Mouse (Mus musculus): ENCODE results near the gene Pcp4. TPM values are rescaled to one million over a fixed set of nuclear protein-coding genes. Genes with fewer than 3 reads are reported as not detected.

The Pcp4 gene
- polyA plus RNA-seq, 1 experiment, result 7.3 TPM

DNA sequence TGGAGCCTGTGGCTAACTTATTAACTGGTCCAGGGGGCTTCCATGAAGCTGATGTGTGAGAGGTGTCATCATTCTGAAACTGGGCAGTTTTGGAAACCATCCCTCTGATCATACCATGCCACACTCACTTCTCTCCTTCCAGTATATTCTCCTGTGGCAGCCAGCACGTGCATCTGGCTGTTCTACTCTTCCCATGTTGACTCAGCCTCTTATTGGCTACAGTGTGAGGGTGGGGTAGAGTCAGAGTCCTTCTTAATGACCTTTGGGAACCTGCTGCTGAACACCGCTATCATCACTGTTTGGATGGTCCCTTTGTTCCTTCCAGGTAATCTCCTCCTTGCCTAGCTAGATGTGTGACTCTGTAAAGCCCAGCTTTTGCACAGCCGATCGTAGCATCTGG, 63.6 kb downstream of the Pcp4 start:
- no peak for TF ChIP-seq CTCF (IDR thresholded peaks at IDR 0.05; ENCODE audit: control insufficient read depth, insufficient read depth, low read length)
- no peak for TF ChIP-seq POLR2A (IDR thresholded peaks at IDR 0.05; ENCODE audit: borderline replicate concordance, control insufficient read depth, low read depth, low read length)
- Histone ChIP-seq H3K4me3 (replicated peaks; ENCODE audit: control insufficient read depth, low read depth, low read length) (no peak overlapping the region), H3K4me1 (ENCODE audit: control insufficient read depth, insufficient read depth, low read length) (peaks cover 1% of the 10 kb centered on the region; the same call in 1 of the 2 replicates), H3K27ac (ENCODE audit: control insufficient read depth, insufficient read depth, low read depth, low read length, poor library complexity) (no peak overlapping the region)
- WGBS, result 73% methylated on average over 4 of the region's 4 CpGs

DNA sequence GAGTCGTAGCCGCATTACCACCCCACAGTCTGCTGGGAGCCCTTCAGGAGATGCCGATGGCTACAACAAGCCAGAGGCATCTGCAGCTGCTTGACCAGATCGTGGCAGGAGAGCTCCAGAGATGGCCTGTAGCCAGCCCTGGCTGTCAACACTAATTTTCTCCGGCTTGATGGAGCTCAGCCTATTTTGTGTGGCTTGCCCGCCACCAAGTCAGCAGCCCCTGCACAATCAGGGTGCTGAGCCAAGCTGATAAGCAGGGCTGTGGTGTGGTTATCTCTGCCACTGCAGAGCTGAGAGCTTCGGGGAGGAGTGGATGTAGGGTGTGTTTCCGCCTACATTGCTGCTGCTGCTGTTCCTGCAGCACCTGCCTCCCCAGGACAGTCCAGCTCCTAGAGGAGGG, 66.3 kb downstream of the Pcp4 start:
- 27% methylated on average over 8 of the region's 8 CpGs for WGBS
- TF ChIP-seq CTCF (IDR thresholded peaks at IDR 0.05; ENCODE audit: control insufficient read depth, insufficient read depth, low read length) (no peak), POLR2A (IDR thresholded peaks at IDR 0.05; ENCODE audit: borderline replicate concordance, control insufficient read depth, low read depth, low read length) (no peak)
- no peak overlapping the region for H3K27ac ChIP-seq (ENCODE audit: control insufficient read depth, insufficient read depth, low read depth, low read length, poor library complexity)
- H3K4me3 ChIP-seq (replicated peaks; ENCODE audit: control insufficient read depth, low read depth, low read length), result no peak overlapping the region
- H3K4me1 ChIP-seq (ENCODE audit: control insufficient read depth, insufficient read depth, low read length), result peaks cover 2% of the 10 kb centered on the region

DNA sequence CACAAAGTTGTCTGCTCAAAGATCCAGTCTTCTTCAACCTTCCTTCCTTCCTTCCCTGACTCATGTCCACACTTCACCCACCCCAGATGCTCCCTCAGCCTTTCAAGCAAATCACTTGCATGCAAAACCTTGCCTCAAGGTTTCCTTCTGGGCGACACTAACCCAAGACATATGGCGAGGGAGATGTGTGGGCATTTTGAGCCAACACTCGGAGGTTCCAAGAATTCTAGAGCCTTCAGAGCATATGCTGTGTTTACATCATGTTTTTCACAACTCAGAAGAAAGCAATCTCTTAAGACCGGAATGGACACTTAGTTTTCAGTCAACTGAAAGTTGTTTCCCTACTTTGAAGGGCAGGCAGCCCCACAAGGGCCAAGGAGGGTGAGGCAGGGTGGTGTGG, 67.9 kb downstream of the Pcp4 start:
- Histone ChIP-seq H3K27ac (ENCODE audit: control insufficient read depth, insufficient read depth, low read depth, low read length, poor library complexity) (no peak overlapping the region), H3K4me1 (ENCODE audit: control insufficient read depth, insufficient read depth, low read length) (peaks cover 3% of the 10 kb centered on the region), H3K4me3 (replicated peaks; ENCODE audit: control insufficient read depth, low read depth, low read length) (no peak overlapping the region)
- WGBS, result 76% methylated on average over 4 of the region's 4 CpGs
- TF ChIP-seq CTCF (IDR thresholded peaks at IDR 0.05; ENCODE audit: control insufficient read depth, insufficient read depth, low read length) (no peak), POLR2A (IDR thresholded peaks at IDR 0.05; ENCODE audit: borderline replicate concordance, control insufficient read depth, low read depth, low read length) (no peak)

DNA sequence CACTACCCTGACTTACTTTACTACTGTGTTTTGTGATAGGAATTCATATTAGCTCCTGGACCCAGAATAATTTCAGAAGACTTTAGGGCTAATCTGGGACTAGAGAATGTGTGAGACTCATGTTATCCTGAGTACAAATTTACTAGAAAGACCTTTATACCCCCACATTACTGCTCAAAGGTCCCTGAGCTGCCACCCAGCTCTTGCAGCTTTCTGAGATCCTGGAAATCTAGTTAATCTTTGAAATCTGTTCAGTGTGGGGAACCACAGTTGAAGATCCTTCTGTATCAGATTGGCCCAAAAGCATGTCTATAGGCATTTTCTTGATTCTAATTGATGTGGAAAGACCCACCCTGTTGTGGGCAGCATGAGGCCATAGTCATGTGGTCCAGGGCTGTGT, 69.0 kb downstream of the Pcp4 start:
- H3K27ac ChIP-seq (ENCODE audit: control insufficient read depth, insufficient read depth, low read depth, low read length, poor library complexity), result no peak overlapping the region
- TF ChIP-seq CTCF (IDR thresholded peaks at IDR 0.05; ENCODE audit: control insufficient read depth, insufficient read depth, low read length) (no peak), POLR2A (IDR thresholded peaks at IDR 0.05; ENCODE audit: borderline replicate concordance, control insufficient read depth, low read depth, low read length) (no peak)
- H3K4me1 ChIP-seq (ENCODE audit: control insufficient read depth, insufficient read depth, low read length), result peaks cover 3% of the 10 kb centered on the region
- H3K4me3 ChIP-seq (replicated peaks; ENCODE audit: control insufficient read depth, low read depth, low read length), result no peak overlapping the region

DNA sequence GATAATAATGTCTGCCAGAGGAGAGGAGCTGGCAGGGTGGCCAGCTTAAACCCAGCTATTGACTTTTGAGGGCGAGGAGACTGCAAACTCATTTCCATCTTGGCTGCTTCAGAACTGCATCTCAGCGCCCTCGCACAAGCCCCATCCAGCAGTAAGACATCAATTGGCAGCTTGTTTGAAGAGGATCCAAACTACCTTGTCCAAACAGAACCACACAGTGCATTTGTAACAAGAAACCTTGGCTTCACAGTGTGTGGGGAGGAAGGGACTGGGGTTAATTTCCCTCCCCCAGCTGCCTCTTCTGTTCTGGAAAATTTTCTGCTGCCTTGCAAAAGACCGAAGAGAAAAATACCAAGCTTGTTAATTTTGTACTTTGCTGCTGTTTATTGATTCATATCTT, 71.7 kb downstream of the Pcp4 start:
- no peak overlapping the region for H3K4me3 ChIP-seq (replicated peaks; ENCODE audit: control insufficient read depth, low read depth, low read length)
- TF ChIP-seq CTCF (IDR thresholded peaks at IDR 0.05; ENCODE audit: control insufficient read depth, insufficient read depth, low read length) (no peak), POLR2A (IDR thresholded peaks at IDR 0.05; ENCODE audit: borderline replicate concordance, control insufficient read depth, low read depth, low read length) (no peak)
- peaks cover 3% of the 10 kb centered on the region for H3K4me1 ChIP-seq (ENCODE audit: control insufficient read depth, insufficient read depth, low read length)
- H3K27ac ChIP-seq (ENCODE audit: control insufficient read depth, insufficient read depth, low read depth, low read length, poor library complexity), result no peak overlapping the region
- 69% methylated on average over 4 of the region's 4 CpGs for WGBS

DNA sequence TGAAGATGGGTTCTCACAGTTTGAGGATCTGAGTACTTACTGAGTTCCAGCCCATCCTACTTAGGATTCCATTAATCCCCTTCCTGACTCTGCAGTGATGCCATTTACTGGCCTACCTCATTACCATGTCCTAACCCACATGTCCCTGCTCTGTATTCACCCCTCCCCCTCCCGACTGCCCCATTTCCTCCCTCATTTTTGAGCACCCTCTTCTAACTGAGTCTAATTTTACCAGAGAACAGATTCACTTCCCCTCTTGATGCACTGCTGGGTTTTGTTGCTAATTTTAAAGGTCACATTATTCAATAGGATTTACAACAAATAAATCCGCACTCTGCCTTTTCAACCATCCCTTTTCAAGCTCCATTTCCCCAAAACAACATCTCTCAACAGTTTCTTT, 73.7 kb downstream of the Pcp4 start:
- H3K4me1 ChIP-seq (ENCODE audit: control insufficient read depth, insufficient read depth, low read length), result peaks cover 3% of the 10 kb centered on the region
- WGBS, result 8% methylated on average over 2 of the region's 2 CpGs
- H3K4me3 ChIP-seq (replicated peaks; ENCODE audit: control insufficient read depth, low read depth, low read length), result no peak overlapping the region
- TF ChIP-seq CTCF (IDR thresholded peaks at IDR 0.05; ENCODE audit: control insufficient read depth, insufficient read depth, low read length) (no peak), POLR2A (IDR thresholded peaks at IDR 0.05; ENCODE audit: borderline replicate concordance, control insufficient read depth, low read depth, low read length) (no peak)
- H3K27ac ChIP-seq (ENCODE audit: control insufficient read depth, insufficient read depth, low read depth, low read length, poor library complexity), result no peak overlapping the region

DNA sequence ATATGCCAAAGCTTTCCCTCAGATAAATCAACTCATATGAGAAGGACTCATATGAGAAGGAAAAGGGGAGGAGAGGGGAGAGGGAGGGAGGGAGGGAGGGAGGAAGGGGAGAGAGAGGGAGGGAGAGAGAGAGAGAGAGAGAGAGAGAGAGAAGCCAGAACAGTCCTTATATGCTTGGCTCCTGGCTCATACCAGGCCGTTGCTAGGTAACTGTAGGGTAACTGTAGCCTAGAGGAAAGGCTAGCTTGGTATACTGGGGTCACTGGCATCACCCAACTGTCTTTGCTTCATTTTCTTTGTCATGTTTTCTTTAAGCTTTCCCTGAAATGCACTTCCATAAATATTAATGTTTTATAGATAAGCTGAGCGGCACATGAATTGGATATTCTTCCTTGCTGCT, 85.3 kb downstream of the Pcp4 start:
- Histone ChIP-seq H3K4me3 (replicated peaks; ENCODE audit: control insufficient read depth, low read depth, low read length) (no peak overlapping the region), H3K27ac (ENCODE audit: control insufficient read depth, insufficient read depth, low read depth, low read length, poor library complexity) (no peak overlapping the region), H3K4me1 (ENCODE audit: control insufficient read depth, insufficient read depth, low read length) (no peaks in the 10 kb centered on the region)
- WGBS, result 73% methylated on average over 2 of the region's 2 CpGs
- TF ChIP-seq POLR2A (IDR thresholded peaks at IDR 0.05; ENCODE audit: borderline replicate concordance, control insufficient read depth, low read depth, low read length) (no peak), CTCF (IDR thresholded peaks at IDR 0.05; ENCODE audit: control insufficient read depth, insufficient read depth, low read length) (no peak)

DNA sequence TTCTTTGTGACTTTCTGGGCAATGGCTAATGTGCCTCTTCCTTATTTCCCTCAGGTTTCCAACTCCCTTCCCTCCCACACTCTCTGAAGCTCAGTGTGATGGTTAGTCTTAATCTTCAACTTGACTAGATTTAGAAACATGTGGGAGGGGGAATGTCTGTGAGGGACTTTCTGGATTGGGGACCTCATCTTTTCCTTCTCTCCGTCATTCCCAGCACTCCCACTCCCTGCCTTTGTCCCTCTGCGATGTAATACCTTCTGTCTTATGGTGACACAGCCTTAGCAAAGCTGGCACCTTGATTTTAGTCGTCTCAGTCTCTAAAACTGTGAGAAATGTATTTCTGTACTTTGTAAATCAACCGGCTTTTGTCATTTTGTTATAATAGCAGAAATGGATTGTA, 88.0 kb downstream of the Pcp4 start:
- Histone ChIP-seq H3K27ac (ENCODE audit: control insufficient read depth, insufficient read depth, low read depth, low read length, poor library complexity) (no peak overlapping the region), H3K4me3 (replicated peaks; ENCODE audit: control insufficient read depth, low read depth, low read length) (no peak overlapping the region), H3K4me1 (ENCODE audit: control insufficient read depth, insufficient read depth, low read length) (no peaks in the 10 kb centered on the region)
- 66% methylated on average over 4 of the region's 4 CpGs for WGBS
- TF ChIP-seq CTCF (IDR thresholded peaks at IDR 0.05; ENCODE audit: control insufficient read depth, insufficient read depth, low read length) (no peak), POLR2A (IDR thresholded peaks at IDR 0.05; ENCODE audit: borderline replicate concordance, control insufficient read depth, low read depth, low read length) (no peak)

DNA sequence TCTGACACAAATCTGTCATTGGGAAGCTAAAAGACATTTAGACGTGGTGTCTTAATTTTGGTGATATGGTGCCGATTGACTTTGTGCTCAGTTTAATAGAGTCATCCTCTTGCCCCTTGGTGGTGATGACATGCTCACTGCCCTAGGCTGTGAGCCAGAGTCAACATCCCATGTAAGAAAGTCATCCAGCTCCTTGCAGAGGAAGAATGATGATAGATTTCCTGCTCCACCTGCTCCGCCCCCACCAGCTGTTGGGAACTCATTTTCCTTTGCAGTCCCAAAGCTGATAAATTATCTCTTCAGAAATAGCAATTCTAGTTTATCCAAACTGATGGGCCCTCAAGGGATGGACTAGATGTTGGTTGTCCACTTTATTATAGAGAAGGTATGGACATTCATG, 89.2 kb downstream of the Pcp4 start:
- no peaks in the 10 kb centered on the region for H3K4me1 ChIP-seq (ENCODE audit: control insufficient read depth, insufficient read depth, low read length)
- H3K4me3 ChIP-seq (replicated peaks; ENCODE audit: control insufficient read depth, low read depth, low read length), result no peak overlapping the region
- 82% methylated on average over 3 of the region's 3 CpGs for WGBS
- H3K27ac ChIP-seq (ENCODE audit: control insufficient read depth, insufficient read depth, low read depth, low read length, poor library complexity), result no peak overlapping the region
- TF ChIP-seq CTCF (IDR thresholded peaks at IDR 0.05; ENCODE audit: control insufficient read depth, insufficient read depth, low read length) (no peak), POLR2A (IDR thresholded peaks at IDR 0.05; ENCODE audit: borderline replicate concordance, control insufficient read depth, low read depth, low read length) (no peak)
